Mouse (Mus musculus) adipocyte (in vitro differentiated cells): ENCODE data around the gene Gng2.
"Not testable (repeated sequence)": the region's sequence is repeated elsewhere in the genome, so short reads cannot be mapped to it uniquely, and the experiment has no call there.

Experiments
- DNase-seq: peaks from one replicate; pipeline ENCODE4 v3.0.0-alpha.2; 2016; ENCODE audit warnings: low spot score

Gng2 gene

DNA sequence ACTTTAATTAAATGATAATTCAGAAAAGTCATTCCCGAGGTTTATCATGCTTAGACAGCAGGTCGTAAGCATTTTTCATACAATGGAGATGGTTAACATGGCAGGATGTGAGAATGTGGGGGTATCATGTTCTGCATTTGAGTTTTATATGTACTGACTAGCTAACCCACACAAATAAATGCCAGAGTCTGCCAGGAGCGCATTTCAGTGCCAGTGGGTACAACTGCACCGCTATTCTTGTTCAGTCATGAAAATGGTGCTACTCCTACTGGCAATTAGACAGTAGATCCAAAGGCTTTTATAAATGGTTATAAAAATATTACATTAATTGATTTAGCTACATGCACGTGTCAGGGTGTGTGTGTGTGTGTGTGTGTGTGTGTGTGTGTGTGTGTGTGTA lies 38.9 kb downstream of the Gng2 start:
- DNase-seq, result no peak

DNA sequence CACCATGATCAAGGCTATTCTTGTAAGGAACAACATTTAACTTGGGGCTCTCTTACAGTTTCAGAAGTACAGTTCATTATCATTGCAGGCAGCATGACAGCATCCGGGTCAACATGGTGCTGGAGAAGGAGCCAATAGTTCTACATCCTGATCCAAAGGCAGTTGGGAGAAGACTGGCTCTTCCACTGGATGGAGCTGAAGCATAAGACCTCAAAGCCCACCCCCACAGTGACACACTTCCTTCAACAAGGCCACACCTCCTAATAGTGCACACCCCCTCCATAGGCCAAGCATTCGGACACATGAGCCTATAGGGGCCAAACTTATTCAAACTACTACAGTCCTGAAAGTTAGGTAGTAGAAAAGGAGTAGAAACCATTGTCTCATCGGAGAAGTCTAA lies 42.3 kb downstream of the Gng2 start:
- no peak for DNase-seq

DNA sequence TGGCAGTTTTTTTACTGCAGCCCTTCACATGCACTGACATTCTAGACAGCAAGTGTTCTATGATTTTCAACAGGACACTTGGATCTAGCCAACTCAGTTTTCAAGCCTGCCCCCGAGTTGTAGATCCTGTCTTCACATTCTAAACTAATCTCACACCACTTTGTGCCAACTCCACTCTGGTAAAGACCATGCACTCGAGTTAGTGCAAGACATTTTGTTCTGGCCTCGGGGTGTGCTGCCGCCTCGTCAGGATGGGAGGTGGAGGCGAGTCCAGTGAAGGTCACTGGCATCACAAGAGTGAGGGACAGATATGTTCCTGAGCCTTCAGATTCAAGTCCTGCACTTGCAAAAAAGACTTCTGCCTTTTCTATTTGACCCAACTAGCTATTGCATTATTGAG lies 44.1 kb downstream of the Gng2 start:
- no peak for DNase-seq

DNA sequence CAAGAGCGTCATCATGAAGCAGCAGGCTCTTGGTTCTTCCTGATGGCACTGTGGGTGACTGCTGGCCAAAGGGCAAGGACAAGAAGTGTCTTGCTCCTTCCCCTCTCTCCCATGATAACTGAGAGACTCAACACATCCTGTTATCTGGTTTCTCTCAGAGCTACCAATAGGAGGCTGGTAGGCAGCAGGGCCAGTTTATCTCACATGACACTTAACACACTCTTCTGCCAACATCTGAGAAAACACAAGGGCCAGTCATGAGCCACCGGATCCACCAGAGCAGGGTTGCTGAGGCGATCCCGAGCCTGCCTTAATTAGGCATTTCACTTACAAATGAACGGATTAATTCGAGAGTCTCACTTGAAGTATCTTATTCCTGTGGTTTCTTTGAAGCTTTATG lies 49.5 kb downstream of the Gng2 start:
- no peak for DNase-seq

DNA sequence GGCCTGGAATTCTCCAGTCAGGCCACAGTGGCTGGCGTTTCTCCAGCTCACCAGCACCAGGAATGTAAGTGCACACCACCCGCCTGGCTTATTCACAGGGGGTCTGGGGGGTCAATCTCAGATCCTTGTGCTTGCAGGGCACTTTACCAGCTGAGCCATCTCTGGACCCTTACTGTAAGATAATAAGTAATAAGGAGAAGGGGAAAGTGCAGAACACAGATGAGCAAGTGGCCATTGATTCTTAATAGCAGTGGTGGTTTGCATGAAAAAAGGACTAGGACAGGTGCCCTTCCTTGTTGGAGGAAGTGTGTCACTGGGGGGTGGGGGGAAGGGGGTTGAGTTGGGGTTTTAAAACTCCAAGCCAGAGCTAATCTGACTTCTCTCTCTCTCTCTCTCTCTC lies 50.3 kb downstream of the Gng2 start:
- no peak for DNase-seq

DNA sequence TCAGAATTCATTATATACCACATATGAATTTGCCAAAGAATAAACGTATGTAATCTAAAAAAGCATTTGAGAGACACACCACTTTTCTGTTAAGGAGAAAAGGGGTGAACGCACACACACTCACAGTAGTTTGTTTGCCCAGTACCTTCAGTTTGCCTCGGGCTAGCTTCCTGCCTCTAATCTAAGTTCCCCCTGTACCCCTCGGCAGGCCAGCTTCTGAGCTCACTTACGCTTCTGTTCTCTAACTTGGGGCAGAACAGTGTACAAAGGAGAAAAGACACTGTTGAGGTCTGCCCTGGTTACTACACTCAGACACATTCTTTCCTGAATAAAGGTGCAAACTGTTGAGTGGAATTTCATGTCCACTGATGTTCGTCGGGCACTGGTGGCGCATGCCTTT lies 51.1 kb downstream of the Gng2 start:
- DNase-seq, result no peak

DNA sequence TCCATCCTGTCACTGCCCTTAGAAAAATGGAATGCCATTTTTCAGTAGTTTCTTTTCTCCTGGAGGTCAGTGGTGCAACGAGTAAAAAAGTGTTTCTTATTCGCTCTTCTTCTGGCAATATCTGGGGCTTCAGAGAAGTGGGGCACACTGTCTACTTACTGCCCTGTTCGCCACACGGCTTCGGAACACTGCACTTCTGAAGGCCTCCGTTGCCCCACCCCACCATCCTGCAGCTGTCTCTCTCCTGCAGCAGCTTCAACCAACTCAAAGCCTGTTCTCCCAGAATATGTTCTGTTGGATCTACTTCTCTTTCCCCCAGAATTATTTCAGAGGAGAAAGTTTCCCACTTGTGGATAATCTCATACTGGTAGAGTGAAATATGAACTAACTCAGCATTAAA lies 52.3 kb downstream of the Gng2 start:
- DNase-seq, result no peak

DNA sequence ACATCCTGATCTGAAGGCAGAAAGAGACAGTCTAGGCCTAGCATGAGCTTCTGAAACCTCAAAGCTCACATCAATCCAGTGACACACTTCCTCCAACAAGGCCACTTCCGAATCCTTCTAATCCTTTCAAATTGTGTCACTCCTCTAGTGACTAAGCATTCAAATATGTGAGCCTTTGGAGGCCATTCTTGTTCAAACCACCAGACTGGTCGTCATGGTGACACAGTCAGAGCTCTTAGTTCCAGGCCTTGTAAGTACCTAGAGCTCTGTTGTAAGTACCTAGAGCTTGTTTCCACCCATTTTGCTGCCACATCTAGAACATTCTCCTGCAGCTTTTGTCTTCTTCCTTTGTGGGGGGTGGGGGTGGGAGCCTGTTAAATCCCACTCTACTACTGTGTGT lies 53.3 kb downstream of the Gng2 start:
- no peak for DNase-seq

DNA sequence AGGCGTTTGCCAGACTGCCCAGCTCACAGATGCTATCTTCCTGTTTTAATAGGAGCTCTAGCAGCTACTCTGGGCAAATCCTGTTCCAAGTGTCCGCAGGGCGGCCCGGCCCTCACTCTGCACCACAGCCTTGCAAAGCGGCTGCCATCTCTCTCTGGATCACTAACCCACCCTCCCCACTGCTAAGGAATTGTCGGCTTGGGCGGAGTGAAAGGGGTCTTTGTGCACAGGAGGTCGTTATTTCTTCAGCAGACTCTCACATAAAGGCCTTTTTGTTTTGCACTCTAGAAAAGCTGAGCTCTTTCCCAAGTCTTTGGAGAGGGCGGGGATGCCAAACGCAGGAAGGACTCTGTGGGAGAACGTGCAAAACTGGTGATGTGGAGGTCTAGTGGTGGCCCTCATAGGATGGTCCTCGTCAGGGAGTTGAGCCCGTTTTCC lies 57.2 kb downstream of the Gng2 start:
- no peak for DNase-seq

DNA sequence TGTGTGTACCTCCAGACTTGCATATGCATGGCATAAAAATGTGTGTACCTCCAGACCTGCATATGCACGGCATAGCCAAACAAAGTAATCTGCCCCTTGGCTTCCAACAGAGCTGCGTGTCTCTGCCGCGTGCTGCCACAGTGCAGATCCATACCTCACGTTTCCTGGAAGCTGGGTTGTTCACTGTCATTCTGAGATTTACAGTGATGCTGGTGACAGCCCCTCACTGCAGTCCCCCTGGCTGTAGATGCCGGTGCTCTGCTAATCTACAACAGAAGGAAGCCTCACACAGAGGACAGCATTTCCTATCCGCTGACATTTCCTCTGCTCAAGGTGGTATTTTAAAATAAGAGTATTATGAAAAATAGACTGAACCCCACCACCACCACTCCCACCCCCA lies 57.6 kb downstream of the Gng2 start:
- no peak for DNase-seq

DNA sequence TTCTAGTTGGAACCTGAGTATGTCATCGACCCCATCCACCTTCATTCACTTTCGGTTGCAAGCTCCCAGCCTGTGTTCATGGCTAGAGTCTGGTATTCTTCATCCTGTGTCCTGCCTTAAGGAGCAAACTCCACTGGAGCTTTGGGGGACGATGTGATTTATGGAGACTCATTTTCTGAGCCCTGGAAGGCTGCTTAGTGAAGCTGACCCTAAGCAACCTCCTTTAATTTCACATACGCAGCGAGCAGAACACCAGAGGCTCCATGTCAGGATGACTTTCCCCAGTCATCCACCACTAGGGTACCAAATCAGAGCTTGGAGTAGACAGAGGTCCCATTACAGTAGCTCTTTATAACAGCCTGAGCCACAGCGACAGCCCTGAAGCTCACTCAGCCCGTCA lies 59.9 kb downstream of the Gng2 start:
- DNase-seq, result no peak

DNA sequence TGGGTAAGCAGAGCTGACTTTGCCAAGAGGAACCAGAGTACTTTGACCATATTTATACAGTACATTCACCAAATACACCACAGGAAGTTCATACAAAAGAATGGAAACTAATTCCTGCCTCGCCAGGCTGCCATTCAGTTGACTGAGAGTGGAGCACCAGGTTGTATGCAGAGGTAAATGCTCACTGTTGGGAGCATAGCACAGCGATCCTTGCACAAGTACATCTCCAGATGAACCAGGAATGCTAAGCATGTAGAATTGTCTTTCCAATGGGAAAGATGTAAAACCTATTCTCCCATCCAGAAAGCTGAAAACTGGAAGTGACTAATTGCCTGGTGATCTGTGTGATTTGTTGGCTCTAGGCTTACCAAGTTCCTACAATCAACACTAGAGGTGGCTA lies 61.1 kb downstream of the Gng2 start:
- no peak for DNase-seq

DNA sequence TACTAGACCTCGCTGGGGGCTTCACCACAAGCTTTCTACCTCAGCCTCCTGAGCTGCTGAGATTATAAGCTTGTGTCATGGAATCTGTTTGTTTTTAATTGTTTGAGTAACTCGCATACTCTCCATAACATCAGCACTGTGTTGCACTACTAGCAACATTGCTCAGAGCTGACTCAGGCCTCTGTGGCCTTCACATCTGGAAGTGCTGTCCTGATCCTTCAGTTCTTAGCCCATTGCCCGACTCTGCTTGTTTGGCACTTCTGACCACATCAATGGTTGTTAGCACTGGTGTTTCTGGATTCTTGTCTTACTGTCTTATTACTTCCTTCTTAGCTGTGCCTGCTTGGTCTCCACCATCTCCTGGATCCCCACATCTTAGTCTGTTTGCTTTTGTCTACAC lies 64.5 kb downstream of the Gng2 start:
- no peak for DNase-seq

DNA sequence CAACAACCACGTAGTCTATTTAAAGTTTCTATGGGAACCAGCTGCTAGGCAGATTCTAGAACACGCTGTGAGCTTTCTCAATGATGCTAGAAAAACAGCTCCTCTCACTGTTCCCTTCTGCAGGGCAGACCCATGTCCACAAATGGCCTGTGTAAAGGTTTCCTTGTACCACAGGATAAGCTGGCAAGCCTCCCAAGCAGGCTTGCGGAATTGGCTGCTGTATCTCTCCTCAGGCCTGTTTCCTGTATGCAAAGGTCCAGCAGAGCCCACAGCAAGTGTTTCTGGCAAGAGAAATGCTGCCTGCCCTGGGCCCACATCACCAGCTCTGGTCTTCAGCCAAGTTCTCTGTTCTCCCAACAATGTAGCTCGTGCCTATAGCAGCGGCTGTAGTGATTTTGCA lies 71.8 kb downstream of the Gng2 start:
- DNase-seq, result peak; percentile 42

DNA sequence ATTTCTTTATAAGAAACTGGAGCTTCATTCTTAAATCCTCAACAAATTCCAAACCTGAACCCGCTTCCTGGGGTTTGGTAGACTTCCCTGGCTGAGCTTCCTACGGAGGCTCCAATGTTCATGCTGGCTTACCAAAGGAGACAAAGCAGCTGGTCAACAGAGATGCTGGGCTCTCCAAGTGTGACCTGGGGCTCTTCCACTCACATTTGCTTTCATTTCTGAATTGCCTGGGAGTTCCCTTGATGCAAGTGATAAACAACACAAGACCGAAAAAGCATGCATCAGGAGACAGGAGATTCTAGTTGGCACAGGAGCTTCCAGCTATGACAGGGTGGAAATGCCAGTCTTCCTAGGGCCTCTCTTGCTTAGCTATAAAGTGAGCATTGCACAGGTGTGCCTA lies 72.6 kb downstream of the Gng2 start:
- no peak for DNase-seq

DNA sequence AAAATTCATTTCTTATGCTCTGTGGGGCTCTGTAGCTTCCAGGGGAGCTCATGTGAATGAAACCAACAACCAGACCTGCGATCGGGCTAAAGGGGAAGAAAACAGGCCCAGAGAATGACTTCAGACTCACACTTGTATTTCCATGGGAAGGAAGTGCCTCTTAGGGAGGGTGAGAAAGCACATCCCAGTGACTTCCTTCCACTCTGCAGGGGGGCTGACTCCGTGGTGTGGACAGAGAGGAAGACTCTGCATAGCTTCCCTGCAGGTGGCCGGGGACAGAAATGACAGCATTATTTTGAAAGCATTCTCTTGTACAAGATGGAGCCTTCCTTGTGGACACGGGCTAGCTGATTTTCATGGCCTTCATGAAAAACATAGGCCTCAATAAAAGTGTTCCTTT lies 73.4 kb downstream of the Gng2 start:
- no peak for DNase-seq

DNA sequence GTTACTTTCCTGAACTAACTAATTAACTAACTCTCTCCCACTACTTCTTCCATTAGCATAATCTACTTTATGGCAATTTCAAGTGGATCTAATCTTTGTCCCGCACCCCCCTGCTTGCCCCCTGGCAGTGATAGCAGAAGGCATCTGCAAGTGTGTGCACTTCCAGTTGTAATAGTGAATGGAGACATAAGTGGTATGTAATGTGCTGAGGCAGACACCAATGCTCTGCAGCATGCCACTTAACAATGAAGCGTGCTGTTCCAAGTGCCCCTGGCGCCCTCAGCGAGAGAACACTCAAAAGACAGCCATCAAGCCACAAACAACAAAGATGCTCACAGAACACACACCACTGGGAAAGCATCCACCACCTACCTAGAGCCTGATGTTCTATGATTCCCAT lies 76.9 kb downstream of the Gng2 start:
- no peak for DNase-seq

DNA sequence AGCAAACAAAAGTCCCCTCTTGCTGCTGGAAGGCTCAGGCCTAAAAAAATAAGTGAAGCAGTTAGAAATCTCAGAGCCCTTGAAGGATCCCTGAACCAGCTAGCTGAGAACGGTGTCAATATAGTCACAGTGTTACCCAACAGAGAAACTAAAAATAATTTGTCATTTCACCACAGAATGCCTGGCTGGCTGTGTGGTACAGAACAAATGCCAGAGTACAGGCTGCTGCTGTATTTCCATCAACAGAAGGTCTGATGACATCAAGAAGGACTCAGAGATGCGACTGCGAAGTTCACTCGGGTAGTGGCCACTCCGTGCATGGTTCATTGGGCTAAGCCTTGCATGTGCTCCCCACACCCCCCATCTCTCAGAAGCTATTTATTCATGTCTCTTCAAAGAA lies 89.9 kb downstream of the Gng2 start:
- peak; percentile 55 for DNase-seq

DNA sequence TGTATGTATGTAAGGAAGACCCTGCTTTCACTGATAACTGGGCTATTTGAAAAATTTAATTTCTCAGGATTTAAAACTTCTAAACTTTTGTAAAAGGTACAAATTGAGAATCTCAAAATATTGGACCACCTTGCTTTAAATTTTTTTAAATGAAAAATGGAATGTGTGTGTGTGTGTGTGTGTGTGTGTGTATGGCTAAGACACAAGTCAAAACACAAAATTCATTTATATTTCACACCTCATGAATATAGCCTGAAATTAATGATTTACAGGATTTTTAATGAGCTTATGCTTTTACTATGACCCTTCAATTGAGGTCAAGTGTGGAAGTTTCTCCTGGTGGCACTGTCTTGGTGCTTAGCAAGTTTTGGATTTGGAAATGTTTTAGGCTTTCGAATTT lies 93.0 kb downstream of the Gng2 start:
- not testable (repeated sequence) for DNase-seq

DNA sequence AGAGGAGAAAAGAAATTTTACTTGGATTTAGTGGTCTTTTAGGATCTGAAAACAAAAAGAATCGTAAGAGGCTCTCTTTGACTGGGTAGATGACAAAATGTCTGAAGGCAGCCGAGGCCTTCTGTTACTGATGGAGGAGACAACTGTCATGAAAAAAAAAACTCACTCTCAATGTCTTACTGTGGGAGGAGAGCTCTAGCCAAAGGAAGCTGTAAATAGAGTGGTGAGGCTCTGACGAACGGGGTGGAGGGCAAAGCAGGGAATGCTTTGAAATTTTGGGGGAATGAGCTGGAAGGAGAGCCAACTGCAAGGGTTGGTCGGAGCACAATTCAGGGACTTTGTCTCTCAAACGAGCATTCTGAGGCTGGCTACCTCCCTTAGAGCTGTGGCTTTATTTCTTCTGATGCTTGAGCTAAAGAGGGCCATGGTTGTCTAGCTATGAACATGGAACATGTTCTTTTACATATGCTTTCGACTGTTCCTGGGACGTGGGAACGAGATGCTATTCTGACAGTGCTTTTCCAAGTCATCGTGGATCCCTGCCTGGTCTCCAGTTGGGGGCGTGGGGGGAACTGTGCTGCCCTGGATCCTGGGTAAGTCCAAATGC lies 103.1 kb downstream of the Gng2 start:
- no peak for DNase-seq

DNA sequence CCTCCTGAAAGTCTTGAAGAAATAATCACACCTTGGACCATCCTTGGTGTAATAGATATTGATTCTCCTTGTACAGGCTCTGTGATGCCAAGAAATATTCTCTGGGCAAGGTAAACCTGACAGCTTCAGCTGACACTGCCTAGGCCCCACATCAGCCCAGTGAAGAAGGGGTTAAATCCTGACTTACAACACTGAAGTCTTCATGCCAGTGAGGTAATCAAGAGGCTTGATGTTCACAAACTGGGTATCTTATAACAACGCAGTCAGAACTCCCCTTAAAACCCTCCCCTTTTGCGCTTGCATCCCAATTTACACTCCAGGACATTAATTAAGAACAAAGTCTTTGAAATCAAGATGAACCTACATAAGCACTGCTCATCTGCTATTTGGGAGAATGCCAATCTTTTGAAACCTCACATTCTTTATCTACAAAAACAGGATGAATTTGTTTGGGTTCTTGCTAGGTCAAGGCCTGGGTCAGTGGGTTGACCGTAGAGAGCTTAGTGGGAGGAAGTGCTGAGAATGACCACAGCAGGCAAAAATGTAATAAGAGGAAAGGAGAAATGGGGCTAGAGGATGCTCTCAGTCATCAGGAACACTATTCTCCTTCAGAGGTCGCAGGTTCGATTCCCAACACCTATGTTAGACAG lies 110.0 kb downstream of the Gng2 start:
- no peak for DNase-seq

DNA sequence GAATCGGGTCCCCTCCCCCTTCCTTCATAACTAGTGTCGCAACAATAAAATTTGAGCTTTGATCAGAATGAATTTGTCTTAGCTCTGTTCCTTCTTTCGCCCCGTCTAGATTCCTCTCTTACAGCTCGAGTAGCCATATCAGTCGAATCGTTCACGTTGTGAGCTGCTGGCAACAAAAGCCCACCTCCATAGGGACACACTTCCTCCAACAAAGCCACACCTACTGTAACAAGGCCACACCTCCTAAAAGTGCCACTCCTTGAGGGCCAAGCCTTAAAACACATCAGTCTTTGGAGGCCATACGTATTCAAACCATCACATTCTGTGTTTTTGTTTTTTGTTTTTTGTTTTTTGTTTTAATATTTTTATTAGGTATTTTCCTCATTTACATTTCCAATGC lies 112.3 kb downstream of the Gng2 start:
- DNase-seq, result not testable (repeated sequence)

DNA sequence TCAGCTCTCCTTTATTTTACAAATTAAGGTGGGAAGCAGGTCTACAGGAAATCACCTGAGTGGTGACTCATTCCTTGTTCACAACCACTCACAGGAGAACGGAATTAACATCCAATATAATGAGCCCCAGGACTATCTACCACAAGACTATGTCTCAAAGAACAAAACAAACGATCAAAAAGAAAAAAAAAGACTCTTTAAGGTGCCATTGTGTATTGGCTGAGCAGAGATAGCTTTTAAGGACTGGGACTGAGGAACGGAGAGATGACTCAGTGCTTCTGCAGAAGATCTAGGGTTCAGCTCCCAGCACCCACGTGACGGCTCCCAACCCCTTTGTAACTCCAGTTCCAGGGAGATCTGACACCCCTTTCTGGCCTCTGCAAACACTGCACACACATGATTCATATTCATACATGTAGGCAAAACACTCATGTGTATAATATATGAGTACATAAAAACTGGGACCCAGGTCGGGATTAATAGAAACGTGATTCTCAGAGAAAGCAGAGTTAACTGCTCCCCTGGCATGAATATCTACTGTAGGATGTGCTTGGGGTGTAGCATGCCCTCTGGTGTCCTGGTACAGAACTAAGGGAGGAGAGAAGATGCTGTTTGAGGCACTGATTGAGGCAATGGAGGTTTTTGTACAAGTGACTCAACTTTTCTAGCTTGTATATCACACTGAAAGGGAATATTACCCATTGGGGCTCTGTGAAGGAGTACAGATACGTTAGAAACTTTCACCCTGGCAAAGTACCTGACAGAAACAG lies 115.9 kb downstream of the Gng2 start:
- no peak for DNase-seq

DNA sequence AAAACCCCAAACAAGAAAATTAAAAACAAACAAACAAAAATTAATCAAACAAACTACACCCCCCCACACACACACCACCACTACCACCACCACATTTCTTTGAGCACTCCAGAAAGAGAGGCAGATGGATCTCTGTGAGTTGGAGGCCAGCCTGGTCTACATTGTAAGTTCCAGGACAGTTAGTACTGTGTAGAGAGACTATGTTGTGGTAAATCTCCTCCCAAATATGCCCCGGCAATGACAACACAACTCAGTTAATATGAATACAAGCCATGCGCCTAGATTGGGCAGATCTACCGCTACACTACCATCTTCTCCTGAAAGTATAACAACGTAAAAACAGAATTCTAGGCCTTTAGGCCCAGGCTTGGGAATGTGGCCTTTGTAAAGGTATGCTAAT lies 117.1 kb downstream of the Gng2 start:
- no peak for DNase-seq
